Mouse (Mus musculus) MEL (cell line): ENCODE measurements around the gene Otogl. TPM values are rescaled to one million over a fixed set of nuclear protein-coding genes. Genes with fewer than 3 reads are reported as not detected.

Source experiments
- DNase-seq: peaks from one replicate; pipeline ENCODE4 v3.0.0; 2011; ENCODE audit warnings: low read depth, low spot score
- H3K27ac ChIP-seq: 2 replicates; pipeline ENCODE4 v1.5.1; 2012; ENCODE audit warnings: low read depth, mild to moderate bottlenecking, control low read depth, low read length, moderate library complexity; ENCODE audit not compliant: control insufficient read depth
- H3K27me3 ChIP-seq, 2 experiments: fragments of 150-350 bp in 1 of 2; sonication (generic) in 1 of 2; 2 replicates each; pipeline ENCODE4 v1.6.1; 2012; ENCODE audit warnings: low read length in 2 of 2, mild to moderate bottlenecking in 2 of 2, improper control_type of control experiment in 1 of 2, moderate library complexity in 1 of 2; ENCODE audit not compliant: insufficient read depth in 2 of 2, control insufficient read depth in 1 of 2
- H3K36me3 ChIP-seq, 2 experiments: 2 replicates each; pipeline ENCODE4 v1.6.1; 2012 to 2014; ENCODE audit warnings: low read length in 2 of 2, improper control_type of control experiment in 1 of 2, inconsistent platforms in 1 of 2, mild to moderate bottlenecking in 1 of 2; ENCODE audit not compliant: insufficient read depth in 2 of 2, control insufficient read depth in 1 of 2
- H3K4me1 ChIP-seq, 2 experiments: fragments of 150-350 bp in 1 of 2; sonication (generic) in 1 of 2; 2 replicates each; pipeline ENCODE4 v1.6.1; 2012; ENCODE audit warnings: low read length in 2 of 2, improper control_type of control experiment in 1 of 2, mild to moderate bottlenecking in 1 of 2; ENCODE audit not compliant: insufficient read depth in 2 of 2, control insufficient read depth in 1 of 2
- H3K4me3 ChIP-seq, 2 experiments: fragments of 150-350 bp in 1 of 2; sonication (generic) in 1 of 2; 2 replicates each; pipeline ENCODE4 v1.5.1; 2012; ENCODE audit warnings: low read depth in 2 of 2, low read length in 2 of 2, mild to moderate bottlenecking in 2 of 2, moderate library complexity in 2 of 2, control low read depth in 1 of 2, improper control_type of control experiment in 1 of 2; ENCODE audit not compliant: control insufficient read depth in 1 of 2, insufficient read depth in 1 of 2
- H3K79me2 ChIP-seq: 2 replicates; pipeline ENCODE4 v1.6.1; 2012; ENCODE audit warnings: mild to moderate bottlenecking, low read length, moderate library complexity; ENCODE audit not compliant: control insufficient read depth, poor library complexity, insufficient read depth
- H3K9ac ChIP-seq: 2 replicates; pipeline ENCODE4 v1.6.1; 2012; ENCODE audit warnings: low read depth, mild to moderate bottlenecking, control low read depth, low read length, moderate library complexity; ENCODE audit not compliant: control insufficient read depth, poor library complexity, severe bottlenecking
- H3K9me3 ChIP-seq: fragments of 150-350 bp; sonication (generic); replicated peaks from 2 replicates; pipeline ENCODE4 v1.6.1; 2012; ENCODE audit warnings: mild to moderate bottlenecking, low read length, improper control_type of control experiment, moderate library complexity; ENCODE audit not compliant: insufficient read depth
- CTCF ChIP-seq, 3 experiments: IDR thresholded peaks in 2 of 3; conservative IDR thresholded peaks in 1 of 3; 2 replicates each; pipeline ENCODE4 v1.5.1; 2011 to 2012; ENCODE audit warnings: low read length in 3 of 3, low read depth in 2 of 3, mild to moderate bottlenecking in 2 of 3, improper control_type of control experiment in 1 of 3, inconsistent platforms in 1 of 3, mixed read lengths in 1 of 3, moderate library complexity in 1 of 3; ENCODE audit not compliant: control insufficient read depth in 1 of 3, insufficient read depth in 1 of 3, poor library complexity in 1 of 3, severe bottlenecking in 1 of 3
- ELF1 ChIP-seq: IDR thresholded peaks from 2 replicates; pipeline ENCODE4 v1.6.1; 2014; ENCODE audit warnings: low read depth, mild to moderate bottlenecking, inconsistent platforms, low read length, improper control_type of control experiment, moderate library complexity
- EP300 ChIP-seq, 2 experiments: IDR thresholded peaks; 2 replicates each; pipeline ENCODE4 v1.6.1; 2011; ENCODE audit warnings: improper control_type of control experiment in 2 of 2, low read length in 2 of 2, low read depth in 1 of 2, mild to moderate bottlenecking in 1 of 2
- GATA1 ChIP-seq: IDR thresholded peaks from 2 replicates; pipeline ENCODE4 v1.6.1; 2011; ENCODE audit warnings: low read depth, low read length, improper control_type of control experiment
- HCFC1 ChIP-seq: IDR thresholded peaks from 2 replicates; pipeline ENCODE4 v1.6.1; 2012; ENCODE audit warnings: low read depth, mild to moderate bottlenecking, inconsistent platforms, low read length, improper control_type of control experiment, moderate library complexity
- KAT2A ChIP-seq: conservative IDR thresholded peaks from 2 replicates; pipeline ENCODE4 v1.6.1; 2012; ENCODE audit warnings: low read depth, low read length, improper control_type of control experiment, inconsistent platforms
- MAFK ChIP-seq: IDR thresholded peaks from 2 replicates; pipeline ENCODE4 v1.6.1; 2011; ENCODE audit warnings: low read depth, mild to moderate bottlenecking, low read length, improper control_type of control experiment, borderline replicate concordance
- MAX ChIP-seq: IDR thresholded peaks from 2 replicates; pipeline ENCODE4 v1.6.1; 2011; ENCODE audit warnings: low read length, improper control_type of control experiment
- MAZ ChIP-seq: IDR thresholded peaks from 2 replicates; pipeline ENCODE4 v1.6.1; 2012; ENCODE audit warnings: low read depth, mild to moderate bottlenecking, inconsistent platforms, low read length, improper control_type of control experiment
- MEF2A ChIP-seq: IDR thresholded peaks from 2 replicates; pipeline ENCODE4 v1.6.1; 2014; ENCODE audit warnings: low read depth, mild to moderate bottlenecking, inconsistent platforms, low read length, improper control_type of control experiment; ENCODE audit not compliant: poor library complexity, insufficient replicate concordance, severe bottlenecking; ENCODE audit errors: extremely low read depth
- MYB ChIP-seq: IDR thresholded peaks from 2 replicates; pipeline ENCODE4 v1.6.1; 2011; ENCODE audit warnings: mild to moderate bottlenecking, low read depth, low read length, improper control_type of control experiment
- POLR2A ChIP-seq, 2 experiments: IDR thresholded peaks; 2 replicates each; pipeline ENCODE4 v1.6.1; 2011 to 2012; ENCODE audit warnings: low read length in 2 of 2, mild to moderate bottlenecking in 2 of 2, control low read depth in 1 of 2, improper control_type of control experiment in 1 of 2, low read depth in 1 of 2, moderate library complexity in 1 of 2; ENCODE audit not compliant: control insufficient read depth in 1 of 2, insufficient read depth in 1 of 2, poor library complexity in 1 of 2
- SMC3 ChIP-seq: IDR thresholded peaks from 2 replicates; pipeline ENCODE4 v1.6.1; 2011; ENCODE audit warnings: low read depth, low read length, improper control_type of control experiment
- TAL1 ChIP-seq: IDR thresholded peaks from 2 replicates; pipeline ENCODE4 v1.6.1; 2012; ENCODE audit warnings: mild to moderate bottlenecking, inconsistent platforms, low read length, moderate library complexity, mixed read lengths
- TCF12 ChIP-seq: IDR thresholded peaks from 2 replicates; pipeline ENCODE4 v1.6.1; 2014; ENCODE audit warnings: low read depth, mild to moderate bottlenecking, inconsistent platforms, low read length, improper control_type of control experiment, moderate library complexity
- USF1 ChIP-seq: IDR thresholded peaks from 2 replicates; pipeline ENCODE4 v1.6.1; 2014; ENCODE audit warnings: low read depth, mild to moderate bottlenecking, inconsistent platforms, low read length, improper control_type of control experiment, moderate library complexity
- USF2 ChIP-seq, 2 experiments: IDR thresholded peaks; 2 replicates each; pipeline ENCODE4 v1.6.1; 2011 to 2012; ENCODE audit warnings: improper control_type of control experiment in 2 of 2, low read length in 2 of 2, borderline replicate concordance in 1 of 2, inconsistent platforms in 1 of 2, low read depth in 1 of 2, mild to moderate bottlenecking in 1 of 2; ENCODE audit not compliant: insufficient read depth in 1 of 2
- ZC3H11A ChIP-seq: IDR thresholded peaks from 2 replicates; pipeline ENCODE4 v1.6.1; 2012; ENCODE audit warnings: low read depth, mild to moderate bottlenecking, inconsistent platforms, low read length, improper control_type of control experiment
- ZKSCAN1 ChIP-seq: IDR thresholded peaks from 2 replicates; pipeline ENCODE4 v1.6.1; 2012; ENCODE audit warnings: low read depth, mild to moderate bottlenecking, inconsistent platforms, low read length, improper control_type of control experiment, moderate library complexity
- ZNF384 ChIP-seq: IDR thresholded peaks from 2 replicates; pipeline ENCODE4 v1.6.1; 2012; ENCODE audit warnings: low read depth, mild to moderate bottlenecking, inconsistent platforms, low read length, improper control_type of control experiment
- polyA plus RNA-seq, 2 experiments: library from polyadenylated mRNA; stranded (reverse) in 1 of 2; unstranded in 1 of 2; fragments of >175 nt in 1 of 2; fragments of >200 nt in 1 of 2; gene quantifications; 2 replicates each; pipeline versions ENCODE4 v1.2.1 to v1.2.4; 2012; ENCODE audit warnings: low replicate concordance in 2 of 2, low read depth in 1 of 2; ENCODE audit not compliant: insufficient read length in 2 of 2, insufficient read depth in 1 of 2, missing spikeins in 1 of 2
- total RNA-seq: library from RNA; depleted of rRNA; stranded (reverse); fragments of 300-350 nt; gene quantifications from 2 replicates; pipeline ENCODE4 v1.2.3, GENCODE M21; 2012

Gene Otogl
- total and polyA plus RNA-seq, 3 experiments: not detected

- Histone ChIP-seq H3K79me2 (no peaks in the 10 kb centered on the region), H3K9ac (no peak overlapping the region), H3K4me1 (no peaks in the 10 kb centered on the region), H3K4me3 (no peak overlapping the region), H3K27me3 (no peaks in the 10 kb centered on the region; a peak in 1 of 4 replicates), H3K9me3 (no peaks in the 10 kb centered on the region), H3K36me3 (no peaks in the 10 kb centered on the region), H3K27ac (no peak overlapping the region)
- TF ChIP-seq KAT2A (no peak), GATA1 (no peak), EP300 (IDR thresholded peaks at IDR 0.05; ENCODE audit: low read depth in 1 of 2, low read length in 2 of 2) (no peak), MYB (no peak), MAX (no peak), MAFK (no peak), CTCF (IDR thresholded peaks at IDR 0.05 in 2 of 3, conservative IDR thresholded peaks at IDR 0.05 in 1 of 3; ENCODE audit: control insufficient read depth in 1 of 3, insufficient read depth in 1 of 3, low read depth in 2 of 3, low read length in 3 of 3, poor library complexity in 1 of 3, severe bottlenecking in 1 of 3) (no peak), ZKSCAN1 (no peak), MAZ (no peak), USF1 (no peak), TCF12 (no peak)
- no peak for DNase-seq
These were observed 28.4 kb upstream of the Otogl start for GRCm38 (mm10) chr10:107940302-107940701.

- H3K36me3 ChIP-seq: no peaks in the 10 kb centered on the region
- no peaks in the 10 kb centered on the region for H3K4me1 ChIP-seq
- no peak overlapping the region for H3K9ac ChIP-seq
- H3K27me3 ChIP-seq: no peaks in the 10 kb centered on the region; a peak in 1 of 4 replicates
- no peaks in the 10 kb centered on the region for H3K9me3 ChIP-seq
- no peak for DNase-seq
- TF ChIP-seq KAT2A: no peak
- no peak for TF ChIP-seq SMC3
- TF ChIP-seq HCFC1: no peak
- TF ChIP-seq MEF2A: no peak
- no peak for TF ChIP-seq TCF12
- TF ChIP-seq USF2 (IDR thresholded peaks at IDR 0.05; ENCODE audit: borderline replicate concordance in 1 of 2, insufficient read depth in 1 of 2, low read depth in 1 of 2, low read length in 2 of 2): no peak
- TF ChIP-seq ELF1: no peak
- TF ChIP-seq ZNF384: no peak
- TF ChIP-seq ZC3H11A: no peak
- TF ChIP-seq CTCF (IDR thresholded peaks at IDR 0.05 in 2 of 3, conservative IDR thresholded peaks at IDR 0.05 in 1 of 3; ENCODE audit: control insufficient read depth in 1 of 3, insufficient read depth in 1 of 3, low read depth in 2 of 3, low read length in 3 of 3, poor library complexity in 1 of 3, severe bottlenecking in 1 of 3): no peak
- TF ChIP-seq TAL1: no peak
- TF ChIP-seq POLR2A (IDR thresholded peaks at IDR 0.05; ENCODE audit: control insufficient read depth in 1 of 2, insufficient read depth in 1 of 2, low read depth in 1 of 2, low read length in 2 of 2, poor library complexity in 1 of 2): no peak
- TF ChIP-seq, all 39 proteins: peak for 0
- Histone ChIP-seq H3K27ac (no peak overlapping the region), H3K79me2 (no peaks in the 10 kb centered on the region), H3K4me3 (no peak overlapping the region)
These were observed 27.9 kb upstream of the Otogl start for GRCm38 (mm10) chr10:107939821-107940220.
